Mouse (Mus musculus): ENCODE measurements around the gene Tubgcp6. TPM values are rescaled to one million over a fixed set of nuclear protein-coding genes. Genes with fewer than 3 reads are reported as not detected.

Gene Tubgcp6
- polyA plus RNA-seq, 1 experiment from 2014 or later: 26.0 TPM

DNA sequence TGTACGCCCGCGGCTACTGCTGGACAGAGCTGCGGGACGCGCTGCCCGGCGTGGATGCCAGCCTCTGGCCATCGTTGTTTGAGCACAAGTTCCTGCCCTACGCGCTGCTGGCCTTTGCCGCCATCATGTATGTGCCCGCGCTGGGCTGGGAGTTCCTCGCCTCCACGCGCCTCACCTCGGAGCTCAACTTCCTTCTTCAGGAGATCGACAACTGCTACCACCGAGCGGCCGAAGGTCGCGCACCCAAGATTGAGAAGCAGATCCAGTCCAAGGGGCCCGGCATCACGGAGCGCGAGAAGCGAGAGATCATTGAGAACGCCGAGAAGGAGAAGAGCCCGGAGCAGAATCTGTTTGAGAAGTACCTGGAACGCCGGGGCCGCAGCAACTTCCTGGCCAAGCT, 55.3 kb downstream of the Tubgcp6 start:
- Histone ChIP-seq H3K4me1 (replicated peaks) (peaks cover 14% of the 10 kb centered on the region), H3K27me3 (ENCODE audit: insufficient read depth, poor library complexity, severe bottlenecking) (peaks cover 81% of the 10 kb centered on the region), H3K27ac (no peak overlapping the region), H3K4me3 (peak overlapping the region; percentile 23), H3K36me3 (no peaks in the 10 kb centered on the region), H3K9me3 (no peaks in the 10 kb centered on the region)
- peak; percentile 10 for DNase-seq (ENCODE audit: low spot score)
- 33% methylated on average over 35 of the region's 35 CpGs for WGBS

DNA sequence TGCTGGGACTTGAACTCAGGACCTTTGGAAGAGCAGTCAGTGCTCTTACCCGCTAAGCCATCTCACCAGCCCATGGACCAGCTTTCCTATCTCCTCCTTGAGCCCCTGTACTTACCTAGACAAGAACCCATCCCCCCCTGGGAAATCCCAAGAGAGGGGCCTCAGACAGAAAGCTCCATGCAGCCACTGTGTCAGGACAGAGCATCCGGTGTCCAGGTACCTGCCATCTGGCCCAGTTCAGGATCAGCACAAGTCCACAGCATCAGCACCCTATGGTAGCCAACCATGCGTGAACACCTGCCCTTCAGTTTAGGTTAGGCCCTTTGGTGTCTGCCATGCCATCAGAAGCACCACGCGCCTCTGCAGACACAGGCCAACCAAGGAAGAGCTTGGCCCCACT, 58.0 kb downstream of the Tubgcp6 start:
- no peaks in the 10 kb centered on the region for H3K36me3 ChIP-seq
- DNase-seq (ENCODE audit: low spot score): no peak
- WGBS: 91% methylated on average over 5 of the region's 5 CpGs
- no peaks in the 10 kb centered on the region for H3K9me3 ChIP-seq
- no peak overlapping the region for H3K27ac ChIP-seq
- peaks cover 20% of the 10 kb centered on the region for H3K4me1 ChIP-seq (replicated peaks)
- peaks cover 97% of the 10 kb centered on the region for H3K27me3 ChIP-seq (ENCODE audit: insufficient read depth, poor library complexity, severe bottlenecking)
- H3K4me3 ChIP-seq: no peak overlapping the region

DNA sequence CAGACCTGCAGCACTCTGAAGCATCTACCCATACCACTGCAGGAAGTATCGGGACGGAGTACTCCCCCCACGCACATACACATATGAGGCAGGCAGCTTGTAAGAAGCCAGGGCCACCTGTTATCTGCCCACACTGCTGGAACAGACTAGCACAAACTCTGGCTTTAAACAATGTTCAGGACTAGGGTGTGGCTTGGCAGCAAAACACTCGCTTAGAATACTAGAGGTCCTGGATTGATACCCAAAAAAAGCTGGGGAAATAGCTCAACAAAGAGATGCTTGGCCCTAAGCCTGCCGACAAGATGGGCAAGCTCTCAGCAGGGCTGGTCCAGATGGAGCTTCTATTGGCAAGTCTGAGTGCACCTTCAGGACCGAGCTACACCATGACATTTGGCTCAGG, 59.4 kb downstream of the Tubgcp6 start:
- no peak overlapping the region for H3K4me3 ChIP-seq
- WGBS: 86% methylated on average over 6 of the region's 6 CpGs
- DNase-seq (ENCODE audit: low spot score): no peak
- no peaks in the 10 kb centered on the region for H3K36me3 ChIP-seq
- H3K27me3 ChIP-seq (ENCODE audit: insufficient read depth, poor library complexity, severe bottlenecking): peaks cover 92% of the 10 kb centered on the region
- H3K4me1 ChIP-seq (replicated peaks): peaks cover 26% of the 10 kb centered on the region
- no peaks in the 10 kb centered on the region for H3K9me3 ChIP-seq
- H3K27ac ChIP-seq: no peak overlapping the region

DNA sequence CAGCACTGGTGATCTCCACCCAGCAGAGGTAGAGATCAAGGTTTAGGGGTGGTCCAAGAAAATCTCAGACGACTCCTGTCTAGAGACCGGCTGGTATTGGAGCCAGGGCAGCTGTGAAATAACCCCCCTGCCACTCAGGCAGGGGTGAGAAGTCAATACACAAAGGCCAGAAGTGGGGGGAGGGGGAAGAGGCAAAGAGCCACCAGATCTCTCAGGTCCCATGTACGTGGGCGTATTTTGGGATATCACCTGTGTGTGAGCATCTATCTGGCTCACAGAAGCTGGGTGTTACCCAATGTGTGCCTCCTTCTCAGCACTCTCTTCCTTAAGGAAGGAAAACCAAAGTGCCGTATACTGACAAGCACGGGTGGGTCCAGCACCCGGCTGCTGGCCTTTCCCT, 59.9 kb downstream of the Tubgcp6 start:
- no peak for DNase-seq (ENCODE audit: low spot score)
- no peak overlapping the region for H3K27ac ChIP-seq
- H3K27me3 ChIP-seq (ENCODE audit: insufficient read depth, poor library complexity, severe bottlenecking): peaks cover 92% of the 10 kb centered on the region

DNA sequence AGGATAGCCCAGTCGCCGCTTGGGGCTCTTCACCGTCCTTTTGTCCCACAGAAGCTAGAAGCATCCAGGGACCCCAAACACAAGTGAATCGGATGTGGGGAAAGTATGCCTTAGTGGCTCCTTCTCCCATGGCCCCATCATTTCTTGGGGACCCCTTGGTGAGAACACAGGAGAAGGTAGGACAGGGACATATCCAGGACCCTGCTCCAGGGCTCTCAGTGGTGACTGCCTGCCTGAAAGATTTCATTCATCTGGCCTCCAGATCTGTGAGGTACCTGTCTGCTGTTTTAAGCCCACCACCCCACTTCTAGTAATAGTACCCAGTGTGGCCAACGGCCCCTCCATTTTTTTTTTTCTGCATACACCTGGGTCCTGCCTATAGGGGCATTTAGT, 60.4 kb downstream of the Tubgcp6 start:
- Histone ChIP-seq H3K4me3 (no peak overlapping the region), H3K9me3 (no peaks in the 10 kb centered on the region), H3K27ac (no peak overlapping the region), H3K36me3 (no peaks in the 10 kb centered on the region), H3K4me1 (replicated peaks) (peaks cover 17% of the 10 kb centered on the region), H3K27me3 (ENCODE audit: insufficient read depth, poor library complexity, severe bottlenecking) (peaks cover 92% of the 10 kb centered on the region)
- 92% methylated on average over 5 of the region's 5 CpGs for WGBS
- DNase-seq (ENCODE audit: low spot score): no peak

More for the DNA sequence above, 59.9 kb downstream of the Tubgcp6 start:
- H3K4me1 ChIP-seq (replicated peaks): peaks cover 22% of the 10 kb centered on the region
- no peaks in the 10 kb centered on the region for H3K36me3 ChIP-seq
- H3K4me3 ChIP-seq: no peak overlapping the region
- 83% methylated on average over 7 of the region's 7 CpGs for WGBS
- H3K9me3 ChIP-seq: no peaks in the 10 kb centered on the region

DNA sequence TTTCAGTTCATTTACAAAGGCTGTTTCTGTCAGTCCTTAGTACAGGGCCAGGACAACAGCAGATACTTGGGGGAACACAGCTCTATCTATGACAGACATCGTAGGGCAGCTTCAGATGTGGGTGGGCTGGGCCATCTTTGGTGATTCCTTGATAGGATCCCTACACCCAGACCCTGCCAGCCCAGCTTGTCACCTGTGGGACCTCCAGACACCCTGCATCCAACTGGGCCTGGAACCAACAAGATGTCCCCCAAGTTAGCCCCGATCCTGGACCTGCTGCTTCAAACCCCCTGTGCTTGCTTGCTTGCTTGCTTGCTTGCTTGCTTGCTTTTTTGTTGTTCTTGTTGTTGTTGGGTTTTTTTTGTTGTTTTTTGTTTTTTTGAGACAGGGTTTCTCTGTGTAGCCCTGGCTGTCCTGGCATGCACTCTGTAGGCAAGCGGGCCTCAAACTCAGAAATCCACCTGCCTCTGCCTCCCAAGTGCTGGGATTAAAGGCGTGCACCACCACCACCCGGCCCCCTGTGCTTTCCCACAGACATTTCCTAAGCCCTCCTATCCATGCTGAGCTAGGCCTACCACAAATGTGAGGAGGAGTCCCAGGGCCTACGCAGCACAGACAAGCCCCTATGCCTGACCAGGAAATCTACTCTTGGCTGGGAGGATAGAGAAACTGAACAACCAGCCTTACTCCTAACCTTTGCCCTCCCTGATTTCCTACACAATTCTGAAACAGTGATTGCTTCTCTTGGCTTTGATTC, 61.0 kb downstream of the Tubgcp6 start:
- peaks cover 91% of the 10 kb centered on the region for H3K27me3 ChIP-seq (ENCODE audit: insufficient read depth, poor library complexity, severe bottlenecking)
- H3K27ac ChIP-seq: no peak overlapping the region
- 86% methylated on average over 6 of the region's 6 CpGs for WGBS
- no peaks in the 10 kb centered on the region for H3K36me3 ChIP-seq
- H3K4me1 ChIP-seq (replicated peaks): peaks cover 15% of the 10 kb centered on the region
- no peaks in the 10 kb centered on the region for H3K9me3 ChIP-seq
- no peak overlapping the region for H3K4me3 ChIP-seq
- no peak for DNase-seq (ENCODE audit: low spot score)

DNA sequence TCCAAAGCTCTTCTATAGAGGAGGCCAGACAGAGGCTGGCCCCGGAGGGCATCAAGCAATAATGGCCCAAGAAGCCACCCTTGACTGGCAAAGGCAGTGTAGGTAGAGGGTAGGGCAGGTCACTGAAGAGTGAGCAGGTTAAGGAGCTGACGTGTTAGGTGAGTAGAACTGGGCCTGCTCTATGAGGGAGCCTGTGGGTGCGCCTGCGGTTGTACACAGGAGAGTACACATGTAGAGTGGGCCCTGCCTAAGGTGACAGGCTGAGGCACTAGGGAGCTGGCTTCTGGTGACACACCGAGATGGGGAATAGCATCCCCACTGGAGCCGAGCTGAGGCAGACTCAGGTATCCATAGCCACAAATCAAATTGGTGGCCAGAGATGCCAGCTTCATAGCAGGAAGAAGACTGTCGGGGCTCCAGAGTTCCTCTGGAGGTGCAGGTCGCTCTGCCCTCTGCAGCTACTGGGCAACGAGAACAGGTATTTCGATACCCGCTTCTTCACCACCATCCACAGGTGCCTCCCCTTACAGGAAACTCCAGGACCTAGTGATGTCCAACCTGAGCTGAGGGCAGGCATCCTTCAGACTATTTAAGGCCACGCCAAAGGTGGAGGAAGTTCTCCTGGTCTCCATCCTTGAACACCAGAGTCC, 62.0 kb downstream of the Tubgcp6 start:
- 88% methylated on average over 12 of the region's 12 CpGs for WGBS
- DNase-seq (ENCODE audit: low spot score): no peak
- H3K4me3 ChIP-seq: peak overlapping the region; percentile 76
- no peaks in the 10 kb centered on the region for H3K36me3 ChIP-seq
- no peak overlapping the region for H3K27ac ChIP-seq
- peaks cover 15% of the 10 kb centered on the region for H3K4me1 ChIP-seq (replicated peaks)
- no peaks in the 10 kb centered on the region for H3K9me3 ChIP-seq
- peaks cover 81% of the 10 kb centered on the region for H3K27me3 ChIP-seq (ENCODE audit: insufficient read depth, poor library complexity, severe bottlenecking)

DNA sequence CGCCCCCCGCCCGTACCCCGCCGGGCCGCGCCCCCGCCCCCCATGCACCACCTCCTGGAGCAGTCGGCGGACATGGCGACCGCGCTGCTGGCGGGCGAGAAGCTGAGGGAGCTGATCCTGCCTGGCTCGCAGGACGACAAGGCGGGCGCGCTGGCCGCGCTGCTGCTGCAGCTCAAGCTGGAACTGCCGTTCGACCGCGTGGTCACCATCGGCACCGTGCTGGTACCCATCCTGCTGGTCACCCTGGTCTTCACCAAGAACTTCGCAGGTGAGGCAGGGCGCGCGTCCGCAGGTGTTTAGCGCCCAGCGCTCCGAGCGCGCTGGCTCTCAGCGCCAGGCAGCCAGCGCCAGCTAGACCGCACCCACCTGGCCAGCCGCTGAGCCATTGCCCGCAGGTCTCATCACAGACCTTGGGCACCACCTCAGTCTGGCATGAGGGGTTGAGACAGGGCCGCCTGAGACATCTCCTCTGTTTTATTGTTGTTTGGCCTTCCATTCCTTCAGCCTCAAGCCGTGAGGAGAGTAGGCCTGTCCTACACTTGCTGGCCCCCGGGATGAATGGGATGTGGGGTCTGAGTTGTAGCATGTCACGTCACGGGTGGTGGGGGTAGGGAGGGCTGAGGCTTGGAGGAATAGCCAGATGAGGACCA, 62.8 kb downstream of the Tubgcp6 start:
- Histone ChIP-seq H3K36me3 (no peaks in the 10 kb centered on the region), H3K27me3 (ENCODE audit: insufficient read depth, poor library complexity, severe bottlenecking) (peaks cover 79% of the 10 kb centered on the region), H3K27ac (peak overlapping the region; percentile 88), H3K4me3 (peak overlapping the region; percentile 76), H3K4me1 (replicated peaks) (peaks cover 15% of the 10 kb centered on the region), H3K9me3 (no peaks in the 10 kb centered on the region)
- DNase-seq (ENCODE audit: low spot score): peak; percentile 61
- WGBS: 2% methylated on average over 43 of the region's 48 CpGs

DNA sequence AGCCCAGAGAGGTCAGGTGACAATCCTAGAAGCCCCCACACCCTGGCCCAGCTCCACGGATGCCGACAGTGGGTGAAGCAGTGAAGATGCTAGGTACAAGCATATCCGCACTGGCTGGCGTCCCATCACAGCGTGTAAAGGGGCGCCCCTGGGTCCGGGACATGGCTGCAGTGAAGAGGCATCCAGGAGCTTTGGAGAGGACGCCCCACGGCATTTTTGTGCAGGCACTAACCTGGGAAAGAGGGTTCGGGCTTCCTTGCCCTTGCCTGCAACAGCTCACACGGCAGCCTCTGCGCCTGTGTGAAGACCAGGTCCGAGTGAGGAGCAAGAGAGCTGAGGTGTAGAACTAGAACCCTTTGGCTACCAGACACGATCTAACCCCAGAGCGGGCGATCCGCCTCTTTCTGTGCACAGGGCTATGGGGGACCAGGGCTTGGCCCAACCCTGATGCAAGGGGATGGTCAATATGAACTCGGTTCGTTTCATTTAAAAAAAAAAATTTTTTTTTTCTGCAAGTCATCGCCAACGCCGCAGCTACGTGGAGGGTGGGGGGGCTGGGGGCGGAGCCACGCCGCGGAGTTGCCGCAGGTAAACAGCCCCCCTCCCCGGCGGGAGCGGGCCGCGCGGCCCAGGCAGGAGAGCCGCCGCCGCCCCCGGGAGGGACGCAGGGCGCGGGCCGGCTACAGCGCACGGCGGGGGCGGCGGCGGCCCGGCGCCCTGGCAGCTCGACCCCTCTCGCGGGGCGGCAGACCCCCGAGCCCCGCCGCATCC, 63.6 kb downstream of the Tubgcp6 start, which contains the start of gene Panx2:
Gene Panx2 (plus strand): TSS at position 574 of the 771 bp plus-strand sequence.
- no peaks in the 10 kb centered on the region for H3K9me3 ChIP-seq
- H3K36me3 ChIP-seq: no peaks in the 10 kb centered on the region
- H3K4me1 ChIP-seq (replicated peaks): peaks cover 15% of the 10 kb centered on the region
- H3K4me3 ChIP-seq: peak within 1 kb of the TSS; percentile 76
- peaks cover 73% of the 10 kb centered on the region for H3K27me3 ChIP-seq (ENCODE audit: insufficient read depth, poor library complexity, severe bottlenecking)
- peak within 1 kb of the TSS; percentile 88 for H3K27ac ChIP-seq
- WGBS: 1% methylated on average over 50 of the region's 57 CpGs
- DNase-seq (ENCODE audit: low spot score): peak; percentile 46

DNA sequence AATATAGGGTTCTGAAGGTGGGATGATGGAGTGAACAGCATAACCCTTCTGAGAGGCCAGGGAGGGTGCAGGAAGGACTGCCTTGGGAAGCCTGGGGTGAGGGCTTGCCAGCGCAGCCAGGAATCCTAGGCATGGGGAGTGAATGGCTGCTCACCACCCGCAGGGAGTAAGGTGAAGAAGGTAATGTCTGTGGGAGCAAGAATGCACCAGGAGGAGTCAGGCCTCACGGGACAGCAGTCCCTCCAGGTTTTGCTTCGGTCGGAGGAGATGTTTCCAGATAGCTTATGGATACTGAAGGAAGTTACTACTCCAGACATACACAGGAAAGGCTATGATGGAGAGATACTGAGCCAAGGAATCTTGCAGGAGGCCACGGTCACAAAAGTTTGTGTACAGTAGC, 64.2 kb downstream of the Tubgcp6 start:
- no peaks in the 10 kb centered on the region for H3K9me3 ChIP-seq
- H3K27me3 ChIP-seq (ENCODE audit: insufficient read depth, poor library complexity, severe bottlenecking): peaks cover 67% of the 10 kb centered on the region
- H3K4me1 ChIP-seq (replicated peaks): peaks cover 15% of the 10 kb centered on the region
- H3K27ac ChIP-seq: no peak overlapping the region
- H3K36me3 ChIP-seq: no peaks in the 10 kb centered on the region
- peak overlapping the region; percentile 76 for H3K4me3 ChIP-seq
- WGBS: 31% methylated on average over 6 of the region's 6 CpGs
- DNase-seq (ENCODE audit: low spot score): no peak

DNA sequence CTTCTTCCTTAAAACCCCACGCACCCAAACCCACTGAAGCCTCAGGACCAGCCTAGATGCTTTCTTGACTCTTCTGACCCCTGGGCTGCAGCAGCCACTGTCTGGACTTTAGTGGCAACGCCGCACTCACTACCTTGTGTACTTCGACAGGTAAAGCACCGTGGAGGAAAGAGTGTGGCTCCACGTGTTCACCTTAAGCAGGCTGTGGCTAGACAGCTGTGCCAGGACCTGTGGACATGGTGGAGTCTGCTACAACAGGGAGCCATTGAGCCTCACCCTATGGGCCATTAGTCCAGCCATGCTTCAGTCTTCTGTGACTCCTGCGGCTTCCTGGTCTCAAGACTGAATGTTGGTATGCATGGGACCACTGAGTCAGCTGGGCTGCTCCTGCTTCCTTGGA, 68.2 kb downstream of the Tubgcp6 start:
- Histone ChIP-seq H3K4me1 (replicated peaks) (peaks cover 7% of the 10 kb centered on the region), H3K27me3 (ENCODE audit: insufficient read depth, poor library complexity, severe bottlenecking) (peaks cover 29% of the 10 kb centered on the region), H3K4me3 (no peak overlapping the region), H3K27ac (no peak overlapping the region), H3K9me3 (no peaks in the 10 kb centered on the region), H3K36me3 (no peaks in the 10 kb centered on the region)
- WGBS: 90% methylated on average over 7 of the region's 7 CpGs
- DNase-seq (ENCODE audit: low spot score): no peak

Measured in hindbrain, embryonic 10.5 days (tissue).